In genomic region chr4:118543158-118543530, GRCm38 (mm10) we compare ENCODE assay signal across 9 mouse cellular contexts. TPM values are rescaled to one million over a fixed set of nuclear protein-coding genes. Genes with fewer than 3 reads are reported as not detected.
DNase-seq lines count a peak whose midpoint lies in the region; ATAC-seq and TF ChIP-seq lines count a peak whose summit lies in the region.
"Had no signal": no experiment of that assay in that cellular context is flagged by ENCODE, and none has a peak within 500 bp of the region (broad histone marks: within the 10 kb centered on the region; RNA-seq: fewer than 3 reads in every experiment).

No protein-coding gene starts in this region.

- H3K9ac ChIP-seq in liver, adult 2 months (ENCODE audit: low read depth, low read length), result peak overlapping the region; percentile 14; the same call in 1 of the 2 replicates
- H3K9ac ChIP-seq in forebrain, embryonic 14.5 days (ENCODE audit: low read length), result no peak overlapping the region; the same call in 1 of the 2 replicates
- no peak overlapping the region for H3K9ac ChIP-seq in liver, embryonic 16.5 days (ENCODE audit: low read depth, low read length)

- H3K27me3 ChIP-seq in liver, adult 2 months (ENCODE audit: control insufficient read depth, insufficient read depth, low read length), result no peaks in the 10 kb centered on the region
- H3K27me3 ChIP-seq in forebrain, embryonic 14.5 days (replicated peaks; ENCODE audit: control insufficient read depth, insufficient read depth, low read length), result no peaks in the 10 kb centered on the region
- no peaks in the 10 kb centered on the region for H3K27me3 ChIP-seq in liver, embryonic 16.5 days (ENCODE audit: control insufficient read depth, insufficient read depth, low read depth, low read length)

- no peak for ATAC-seq in forebrain, embryonic 14.5 days
- ATAC-seq in liver, embryonic 16.5 days (ENCODE audit: low read depth), result no peak

- no peak for TF ChIP-seq POLR2A in liver, adult 2 months (IDR thresholded peaks at IDR 0.05; ENCODE audit: extremely low read depth, insufficient read depth, low read length)

- peak overlapping the region; percentile 21; the same call in 1 of the 2 replicates for H3K4me3 ChIP-seq in liver, adult 2 months (ENCODE audit: insufficient read depth, low read depth, low read length)
- peak overlapping the region; percentile 20; the same call in 1 of the 2 replicates for H3K4me3 ChIP-seq in forebrain, embryonic 14.5 days (ENCODE audit: low read depth, low read length)
- H3K4me3 ChIP-seq in liver, embryonic 16.5 days (ENCODE audit: low read depth, low read length), result peak overlapping the region; percentile 50

- H3K9me3 ChIP-seq in forebrain, embryonic 14.5 days (replicated peaks; ENCODE audit: control insufficient read depth, low read length), result no peaks in the 10 kb centered on the region
- no peaks in the 10 kb centered on the region for H3K9me3 ChIP-seq in liver, embryonic 16.5 days (replicated peaks; ENCODE audit: control insufficient read depth, low read length)

- peak; percentile 68 for DNase-seq in liver, adult 2 months (ENCODE audit: extremely low read depth, low read depth, low spot score)
- DNase-seq in liver, result no peak
- no peak for DNase-seq in forebrain, embryonic 14.5 days (ENCODE audit: low spot score)
- peak; percentile 85 for DNase-seq in kidney, adult 11 months
- peak; percentile 18 for DNase-seq in right cerebral cortex, postnatal 14 days
- no peak for DNase-seq in cerebellum, adult 9-11 months
- no peak for DNase-seq in layer of hippocampus, postnatal 36 days

- H3K4me2 ChIP-seq in forebrain, embryonic 14.5 days (ENCODE audit: low read length), result peak overlapping the region; percentile 55
- H3K4me2 ChIP-seq in liver, embryonic 16.5 days (ENCODE audit: low read depth, low read length), result peak overlapping the region; percentile 53

- TF ChIP-seq CTCF in liver, adult 2 months (IDR thresholded peaks at IDR 0.05; ENCODE audit: low read depth, low read length), result no peak

- WGBS in liver, adult 2 months, result 11% methylated on average over 13 of the region's 13 CpGs
- WGBS in forebrain, embryonic 14.5 days, result 21% methylated on average over 13 of the region's 13 CpGs
- WGBS in liver, embryonic 16.5 days (ENCODE audit: insufficient replicate concordance), result 14% methylated on average over 13 of the region's 13 CpGs

- H3K79me2 ChIP-seq in liver, adult 2 months (ENCODE audit: control insufficient read depth, insufficient read depth, low read length), result no peaks in the 10 kb centered on the region

- peak overlapping the region; percentile 12 for H3K27ac ChIP-seq in liver, adult 2 months (replicated peaks; ENCODE audit: insufficient read depth, low read depth, low read length)
- no peak overlapping the region for H3K27ac ChIP-seq in forebrain, embryonic 14.5 days (ENCODE audit: low read depth, low read length)
- H3K27ac ChIP-seq in liver, embryonic 16.5 days (ENCODE audit: low read length), result no peak overlapping the region; the same call in 1 of the 2 replicates

- H3K36me3 ChIP-seq in liver, adult 2 months (ENCODE audit: control insufficient read depth, insufficient read depth, low read length), result no peaks in the 10 kb centered on the region
- no peaks in the 10 kb centered on the region for H3K36me3 ChIP-seq in forebrain, embryonic 14.5 days (ENCODE audit: control insufficient read depth, insufficient read depth, low read length)
- no peaks in the 10 kb centered on the region for H3K36me3 ChIP-seq in liver, embryonic 16.5 days (ENCODE audit: control insufficient read depth, insufficient read depth)

- H3K4me1 ChIP-seq in liver, adult 2 months (ENCODE audit: control insufficient read depth, insufficient read depth, low read length), result peaks cover 2% of the 10 kb centered on the region; the same call in 1 of the 2 replicates
- peaks cover 5% of the 10 kb centered on the region; the same call in 1 of the 2 replicates for H3K4me1 ChIP-seq in forebrain, embryonic 14.5 days (ENCODE audit: control insufficient read depth, insufficient read depth, low read length)
- no peaks in the 10 kb centered on the region for H3K4me1 ChIP-seq in liver, embryonic 16.5 days (ENCODE audit: control insufficient read depth, low read depth, low read length)

RNA-seq across cellular contexts. Expression of gene Tmem125, which starts 0.7 kb away (rescaled TPM):
- total RNA-seq in liver, adult 2 months (2014; rRNA removed), result 2.9 and 3.5 TPM in 2 replicates
- polyA plus RNA-seq in liver, adult 2 months (2012; rRNA removed), result 13.1 and 17.5 TPM in 2 replicates
- not detected in 2 replicates for polyA plus RNA-seq in forebrain, embryonic 14.5 days (2014; fragmentation: Nextera tagmentation; extraction: Ambion mirVana)
- polyA plus RNA-seq in liver, embryonic 16.5 days (2015; fragmentation: Nextera tagmentation; extraction: Ambion mirVana), result 2.7 and 3.2 TPM in 2 replicates
- total RNA-seq in layer of hippocampus, postnatal 36 days (2021), result 1 to 10 TPM; 5.6 to 8.1 TPM

RNA-seq across cellular contexts. Expression of gene 2610528J11Rik, which starts 16.3 kb away (rescaled TPM):
- 19.8 and 21.5 TPM in 2 replicates for total RNA-seq in liver, adult 2 months (2014; rRNA removed)
- polyA plus RNA-seq in liver, adult 2 months (2012; rRNA removed), result 52.6 and 54.6 TPM in 2 replicates
- polyA plus RNA-seq in forebrain, embryonic 14.5 days (2014; fragmentation: Nextera tagmentation; extraction: Ambion mirVana), result not detected in 2 replicates
- polyA plus RNA-seq in liver, embryonic 16.5 days (2015; fragmentation: Nextera tagmentation; extraction: Ambion mirVana), result 6.3 and 8.8 TPM in 2 replicates
- total RNA-seq in layer of hippocampus, postnatal 36 days (2021), result not detected
- total RNA-seq: neutrophil, adult 5-6 weeks had no signal

RNA-seq across cellular contexts. Expression of gene Tie1, which starts 53.3 kb away (rescaled TPM):
- total RNA-seq in liver, adult 2 months (2014; rRNA removed), result 6.6 and 9.6 TPM in 2 replicates
- 6.7 and 8.9 TPM in 2 replicates for polyA plus RNA-seq in liver, adult 2 months (2012; rRNA removed)
- 10.8 and 12.4 TPM in 2 replicates for polyA plus RNA-seq in forebrain, embryonic 14.5 days (2014; fragmentation: Nextera tagmentation; extraction: Ambion mirVana)
- polyA plus RNA-seq in liver, embryonic 16.5 days (2015; fragmentation: Nextera tagmentation; extraction: Ambion mirVana), result 7.3 and 7.9 TPM in 2 replicates
- 1 to 10 TPM; 7.1 to 8.5 TPM for total RNA-seq in layer of hippocampus, postnatal 36 days (2021)
- total RNA-seq: neutrophil, adult 5-6 weeks had no signal

Comparison
In these comparisons a context has a peak if more than half of its experiments do, and no peak if none do; other contexts are left out.
1. DNase-seq: peak in liver, adult 2 months (single experiment), kidney, adult 11 months (single experiment) and right cerebral cortex, postnatal 14 days (single experiment); none in liver (single experiment), forebrain, embryonic 14.5 days (single experiment), cerebellum, adult 9-11 months (single experiment) and layer of hippocampus, postnatal 36 days (0 of 2).
2. Peak in every context shown above with its lines, with median percentiles within 50 percentile points of each other: H3K4me3 ChIP-seq.